Mouse (Mus musculus): ENCODE measurements around the gene Olfm1. TPM values are rescaled to one million over a fixed set of nuclear protein-coding genes. Genes with fewer than 3 reads are reported as not detected.

The Olfm1 gene
- polyA plus RNA-seq, 1 experiment from 2014 or later = 11.7 TPM

DNA sequence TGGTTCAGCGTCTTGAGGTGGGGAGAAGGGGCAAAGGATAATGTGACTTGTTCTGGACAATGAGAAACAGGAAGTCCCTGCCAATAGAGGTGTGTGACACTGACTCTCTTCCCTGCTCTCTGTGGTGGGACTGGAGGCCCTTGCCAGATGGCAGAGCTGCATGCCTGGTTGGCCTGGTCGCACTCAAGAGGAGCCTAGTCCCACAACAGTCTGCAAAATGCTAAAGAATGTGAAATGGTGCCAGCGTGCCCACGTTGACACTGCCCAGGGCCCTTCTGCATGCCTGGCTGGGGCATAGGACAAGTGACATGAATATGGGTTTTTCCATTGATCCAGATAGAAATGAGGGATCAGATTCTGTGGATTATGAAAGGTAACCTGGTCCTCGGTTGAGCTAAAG is 81.2 kb downstream of the Olfm1 start:
- no peak overlapping the region for H3K9ac ChIP-seq (ENCODE audit: low read length)
- H3K4me1 ChIP-seq (ENCODE audit: control insufficient read depth in 2 of 2, insufficient read depth in 2 of 2, low read length in 2 of 2) = peaks cover 8% of the 10 kb centered on the region in 2 experiments; a peak in 3 of 4 replicates
- no peak for ATAC-seq (ENCODE audit: insufficient number of reproducible peaks, insufficient read depth, low FRiP score, low read depth)
- WGBS = 77% methylated on average over 5 of the region's 5 CpGs
- H3K9me3 ChIP-seq (ENCODE audit: control insufficient read depth, low read length) = no peaks in the 10 kb centered on the region
- no peak overlapping the region for H3K4me2 ChIP-seq (ENCODE audit: low read length)
- H3K36me3 ChIP-seq (ENCODE audit: control insufficient read depth, insufficient read depth, low read length) = no peaks in the 10 kb centered on the region
- no peaks in the 10 kb centered on the region; the same call in 1 of the 2 replicates for H3K27me3 ChIP-seq (ENCODE audit: control insufficient read depth, insufficient read depth, low read length)
- H3K27ac ChIP-seq (replicated peaks in 1 of 2; ENCODE audit: control insufficient read depth in 1 of 2, insufficient read depth in 1 of 2, low read depth in 2 of 2, low read length in 2 of 2) = no peak overlapping the region
- no peak overlapping the region for H3K4me3 ChIP-seq (ENCODE audit: control insufficient read depth in 1 of 2, insufficient read depth in 1 of 2, low read depth in 1 of 2, low read length in 2 of 2)

GRCm38 (mm10) chr2:28275345-28275744 is 82.6 kb downstream of the Olfm1 start:
- no peak for ATAC-seq (ENCODE audit: insufficient number of reproducible peaks, insufficient read depth, low FRiP score, low read depth)
- no peaks in the 10 kb centered on the region for H3K36me3 ChIP-seq (ENCODE audit: control insufficient read depth, insufficient read depth, low read length)
- H3K4me2 ChIP-seq (ENCODE audit: low read length) = no peak overlapping the region
- no peak overlapping the region for H3K9ac ChIP-seq (ENCODE audit: low read length)
- no peak overlapping the region for H3K4me3 ChIP-seq (ENCODE audit: control insufficient read depth in 1 of 2, insufficient read depth in 1 of 2, low read depth in 1 of 2, low read length in 2 of 2)
- 70% methylated on average over 3 of the region's 3 CpGs for WGBS
- H3K27ac ChIP-seq (replicated peaks in 1 of 2; ENCODE audit: control insufficient read depth in 1 of 2, insufficient read depth in 1 of 2, low read depth in 2 of 2, low read length in 2 of 2) = no peak overlapping the region
- peaks cover 11 to 14% of the 10 kb centered on the region in 2 experiments; a peak in 3 of 4 replicates for H3K4me1 ChIP-seq (ENCODE audit: control insufficient read depth in 2 of 2, insufficient read depth in 2 of 2, low read length in 2 of 2)
- no peaks in the 10 kb centered on the region for H3K9me3 ChIP-seq (ENCODE audit: control insufficient read depth, low read length)
- no peaks in the 10 kb centered on the region; the same call in 1 of the 2 replicates for H3K27me3 ChIP-seq (ENCODE audit: control insufficient read depth, insufficient read depth, low read length)

DNA sequence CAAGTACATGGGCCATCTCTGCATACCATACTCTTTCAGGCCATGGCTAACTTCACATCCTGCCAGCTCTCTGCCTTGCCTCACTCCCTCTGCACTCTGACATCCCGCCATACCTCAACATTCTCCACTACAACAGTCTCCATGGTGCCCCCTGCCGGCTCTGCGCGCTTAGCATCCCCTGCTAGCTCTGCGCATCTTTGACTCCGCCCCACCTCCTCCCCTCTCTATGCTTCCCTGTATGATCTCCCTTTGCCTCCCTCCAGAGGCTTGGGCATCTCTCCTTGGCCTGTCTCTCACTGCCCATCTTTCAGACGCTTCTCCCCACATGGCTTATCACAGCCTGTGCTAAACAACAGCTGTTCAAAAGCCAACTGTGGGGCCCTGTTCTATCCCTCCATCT is 85.4 kb downstream of the Olfm1 start:
- Histone ChIP-seq H3K27ac (replicated peaks in 1 of 2; ENCODE audit: control insufficient read depth in 1 of 2, insufficient read depth in 1 of 2, low read depth in 2 of 2, low read length in 2 of 2) (no peak overlapping the region), H3K27me3 (ENCODE audit: control insufficient read depth, insufficient read depth, low read length) (no peaks in the 10 kb centered on the region; the same call in 1 of the 2 replicates), H3K4me2 (ENCODE audit: low read length) (no peak overlapping the region), H3K4me1 (ENCODE audit: control insufficient read depth in 2 of 2, insufficient read depth in 2 of 2, low read length in 2 of 2) (peaks cover 8 to 14% of the 10 kb centered on the region in 2 experiments; a peak in 3 of 4 replicates), H3K4me3 (ENCODE audit: control insufficient read depth in 1 of 2, insufficient read depth in 1 of 2, low read depth in 1 of 2, low read length in 2 of 2) (no peak overlapping the region), H3K9ac (ENCODE audit: low read length) (no peak overlapping the region), H3K36me3 (ENCODE audit: control insufficient read depth, insufficient read depth, low read length) (no peaks in the 10 kb centered on the region), H3K9me3 (ENCODE audit: control insufficient read depth, low read length) (no peaks in the 10 kb centered on the region)
- ATAC-seq (ENCODE audit: insufficient number of reproducible peaks, insufficient read depth, low FRiP score, low read depth) = no peak
- 16% methylated on average over 7 of the region's 7 CpGs for WGBS

DNA sequence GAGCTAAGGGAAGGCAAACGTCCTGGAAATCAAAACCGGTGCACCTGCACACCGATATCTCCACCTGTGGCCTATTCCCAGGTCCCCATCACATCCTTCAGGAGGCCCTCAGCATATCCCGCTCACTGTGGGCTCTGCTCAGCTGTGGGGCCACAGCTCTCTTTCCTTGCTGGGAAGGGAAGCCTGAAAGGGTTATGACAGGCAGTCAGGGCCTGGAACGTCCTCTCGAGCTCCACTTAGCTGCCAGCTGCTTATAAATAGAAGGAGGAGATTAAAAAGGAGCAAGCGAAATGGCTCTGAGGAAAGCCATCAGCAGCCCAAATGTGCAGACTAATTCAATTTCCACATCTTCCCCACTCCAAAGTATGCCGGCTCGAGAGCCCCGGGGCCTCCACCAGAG is 86.1 kb downstream of the Olfm1 start:
- Histone ChIP-seq H3K27ac (replicated peaks in 1 of 2; ENCODE audit: control insufficient read depth in 1 of 2, insufficient read depth in 1 of 2, low read depth in 2 of 2, low read length in 2 of 2) (peak overlapping the region; percentile 7 to 45; a peak in 2 of 4 replicates), H3K4me3 (ENCODE audit: control insufficient read depth in 1 of 2, insufficient read depth in 1 of 2, low read depth in 1 of 2, low read length in 2 of 2) (no peak overlapping the region), H3K36me3 (ENCODE audit: control insufficient read depth, insufficient read depth, low read length) (no peaks in the 10 kb centered on the region), H3K4me1 (ENCODE audit: control insufficient read depth in 2 of 2, insufficient read depth in 2 of 2, low read length in 2 of 2) (peaks cover 8 to 14% of the 10 kb centered on the region in 2 experiments; a peak in 3 of 4 replicates), H3K4me2 (ENCODE audit: low read length) (no peak overlapping the region), H3K9ac (ENCODE audit: low read length) (no peak overlapping the region), H3K9me3 (ENCODE audit: control insufficient read depth, low read length) (no peaks in the 10 kb centered on the region), H3K27me3 (ENCODE audit: control insufficient read depth, insufficient read depth, low read length) (no peaks in the 10 kb centered on the region; the same call in 1 of the 2 replicates)
- no peak for ATAC-seq (ENCODE audit: insufficient number of reproducible peaks, insufficient read depth, low FRiP score, low read depth)
- 50% methylated on average over 10 of the region's 10 CpGs for WGBS

Other genes starting within 250 kb of the Olfm1 start
- 0.28 TPM in 1 of 2 replicates, not detected in the other for gene Fcnb, start 108.1 kb upstream of the Olfm1 start, polyA plus RNA-seq (2014; fragmentation: Nextera tagmentation; extraction: Ambion mirVana)